Mouse (Mus musculus) hindbrain, postnatal 0 days (tissue): ENCODE results near the gene 2510009E07Rik. TPM values are rescaled to one million over a fixed set of nuclear protein-coding genes. Genes with fewer than 3 reads are reported as not detected.

Experiments used
- ATAC-seq: fragments of 200-750 bp; cut with Nextera tagmentation; 2 replicates; pipeline ENCODE4 v1.8.0; 2017; ENCODE audit warnings: mild to moderate bottlenecking, moderate TSS enrichment, moderate library complexity
- DNase-seq: peaks from one replicate; pipeline ENCODE4 v3.0.0-alpha.2; 2015; ENCODE audit warnings: low spot score
- H3K27ac ChIP-seq: fragments of 300-500 bp; sonication (generic); 2 replicates; pipeline ENCODE4 v1.5.1; 2014; ENCODE audit warnings: mild to moderate bottlenecking
- H3K27me3 ChIP-seq: fragments of 300-500 bp; sonication (generic); 2 replicates; pipeline ENCODE4 v1.6.1; 2014; ENCODE audit warnings: low read length, mixed read lengths; ENCODE audit not compliant: insufficient read depth
- H3K36me3 ChIP-seq: fragments of 300-500 bp; sonication (generic); 2 replicates; pipeline ENCODE4 v1.6.1; 2014; ENCODE audit warnings: low read length, mixed read lengths; ENCODE audit not compliant: insufficient read depth
- H3K4me1 ChIP-seq: fragments of 300-500 bp; sonication (generic); 2 replicates; pipeline ENCODE4 v1.6.1; 2014; ENCODE audit warnings: antibody characterized with exemption, low read length, mixed read lengths; ENCODE audit not compliant: insufficient read depth
- H3K4me2 ChIP-seq: fragments of 300-500 bp; sonication (generic); 2 replicates; pipeline ENCODE4 v1.6.1; 2014; ENCODE audit warnings: low read depth, mild to moderate bottlenecking, low read length, moderate library complexity, mixed read lengths
- H3K4me3 ChIP-seq: fragments of 300-500 bp; sonication (generic); 2 replicates; pipeline ENCODE4 v1.5.1; 2014; ENCODE audit warnings: low read length
- H3K9ac ChIP-seq: fragments of 300-500 bp; sonication (generic); replicated peaks from 2 replicates; pipeline ENCODE4 v1.6.1; 2014; ENCODE audit warnings: mild to moderate bottlenecking, low read length, moderate library complexity, mixed read lengths
- H3K9me3 ChIP-seq: fragments of 300-500 bp; sonication (generic); 2 replicates; pipeline ENCODE4 v1.6.1; 2016; ENCODE audit warnings: low read length, mixed read lengths
- CTCF ChIP-seq: IDR thresholded peaks from 2 replicates; pipeline ENCODE4 v1.5.1; 2016; ENCODE audit warnings: antibody characterized with exemption, control low read depth, low read depth
- WGBS: fragments of 180-500 bp; shearing (Covaris S2); extraction: QIAGEN DNeasy Blood & Tissue Kit; methylation state at CpG from one replicate; pipeline ENCODE4 v1.1.7; 2014; 5-methylcytosine and 5-hydroxymethylcytosine counted together
- polyA plus RNA-seq: library from polyadenylated mRNA; unstranded; fragments of >200 nt; fragmentation: Nextera tagmentation; extraction: Ambion mirVana; gene quantifications from 2 replicates; pipeline ENCODE4 v1.2.1, GENCODE M21; 2015
- total RNA-seq: library from RNA; depleted of rRNA; stranded (reverse); fragments of >200 nt; gene quantifications from 2 replicates; pipeline ENCODE4 v1.2.3, GENCODE M21; 2014

The 2510009E07Rik gene
- total and polyA plus RNA-seq, 2 experiments from 2014 or later: 46.8 to 54.4 TPM

- Histone ChIP-seq H3K4me1 (no peaks in the 10 kb centered on the region), H3K9me3 (0 out of 2 replicates have a peak, but pooled peaks cover 3% of the 10 kb centered on the region), H3K36me3 (no peaks in the 10 kb centered on the region), H3K27me3 (no peaks in the 10 kb centered on the region), H3K4me2 (peak overlapping the region; percentile 43), H3K9ac (no peak overlapping the region), H3K27ac (no peak overlapping the region), H3K4me3 (no peak overlapping the region)
- 18% methylated on average over 10 of the region's 10 CpGs for WGBS
- no peak for DNase-seq
- no peak for TF ChIP-seq CTCF
- ATAC-seq: peak; percentile 44; the same call in 1 of the 2 replicates
Observed at GRCm38 (mm10) chr16:21701611-21702313, 7.3 kb upstream of the 2510009E07Rik start.

- TF ChIP-seq CTCF: no peak
- peaks cover 4% of the 10 kb centered on the region; the same call in 1 of the 2 replicates for H3K4me1 ChIP-seq
- WGBS: 85% methylated on average over 3 of the region's 3 CpGs
- no peaks in the 10 kb centered on the region for H3K27me3 ChIP-seq
- H3K36me3 ChIP-seq: no peaks in the 10 kb centered on the region
- H3K9ac ChIP-seq: no peak overlapping the region
- DNase-seq (no peak), ATAC-seq (no peak)
- no peak overlapping the region for H3K4me2 ChIP-seq
- H3K4me3 ChIP-seq: no peak overlapping the region
- 0 out of 2 replicates have a peak, but pooled peaks cover 3% of the 10 kb centered on the region for H3K9me3 ChIP-seq
- H3K27ac ChIP-seq: no peak overlapping the region
Observed at GRCm38 (mm10) chr16:21698136-21698535, 3.7 kb upstream of the 2510009E07Rik start.

DNA sequence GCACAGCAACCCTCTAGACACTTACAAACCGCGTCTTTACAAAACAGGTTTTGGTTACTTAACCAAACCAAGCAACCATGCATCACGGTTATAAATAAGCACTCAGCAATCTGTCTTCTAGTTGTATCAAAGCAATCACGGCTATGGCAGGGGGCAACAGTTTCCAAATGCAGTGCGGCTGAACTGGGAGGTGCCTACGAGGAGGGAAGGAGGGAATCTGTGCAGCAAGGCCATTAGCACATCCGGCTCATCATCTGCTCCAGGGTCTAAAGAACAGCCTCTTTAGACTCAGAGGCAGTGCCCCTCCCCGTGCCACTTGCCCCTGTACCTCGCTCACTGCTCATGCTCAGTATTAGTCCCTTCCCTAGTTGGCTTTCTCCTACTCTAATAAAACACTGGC, 2.5 kb upstream of the 2510009E07Rik start:
- 64% methylated on average over 9 of the region's 9 CpGs for WGBS

GRCm38 (mm10) chr16:21695242-21695578, 745 bp upstream of the 2510009E07Rik start:
- peak overlapping the region; percentile 96 for H3K4me2 ChIP-seq
- peaks cover 28% of the 10 kb centered on the region for H3K4me1 ChIP-seq
- H3K9me3 ChIP-seq: no peaks in the 10 kb centered on the region
- peak overlapping the region; percentile 95 for H3K9ac ChIP-seq
- peak overlapping the region; percentile 93 for H3K4me3 ChIP-seq
- peak overlapping the region; percentile 99 for H3K27ac ChIP-seq
- DNase-seq (peak; percentile 79), ATAC-seq (peak; percentile 85)
- WGBS: 1% methylated on average over 12 of the region's 12 CpGs
- TF ChIP-seq CTCF: no peak; the same call in 1 of the 2 replicates
- no peaks in the 10 kb centered on the region for H3K36me3 ChIP-seq
- no peaks in the 10 kb centered on the region for H3K27me3 ChIP-seq

More for the DNA sequence above, 2.5 kb upstream of the 2510009E07Rik start:
- no peak overlapping the region for H3K4me3 ChIP-seq
- no peak overlapping the region for H3K4me2 ChIP-seq
- H3K27me3 ChIP-seq: no peaks in the 10 kb centered on the region
- H3K9ac ChIP-seq: no peak overlapping the region
- no peaks in the 10 kb centered on the region for H3K36me3 ChIP-seq
- 0 out of 2 replicates have a peak, but pooled peaks cover 3% of the 10 kb centered on the region for H3K9me3 ChIP-seq
- no peak overlapping the region for H3K27ac ChIP-seq
- H3K4me1 ChIP-seq: peaks cover 16% of the 10 kb centered on the region
- ATAC-seq (no peak), DNase-seq (no peak)
- no peak for TF ChIP-seq CTCF

DNA sequence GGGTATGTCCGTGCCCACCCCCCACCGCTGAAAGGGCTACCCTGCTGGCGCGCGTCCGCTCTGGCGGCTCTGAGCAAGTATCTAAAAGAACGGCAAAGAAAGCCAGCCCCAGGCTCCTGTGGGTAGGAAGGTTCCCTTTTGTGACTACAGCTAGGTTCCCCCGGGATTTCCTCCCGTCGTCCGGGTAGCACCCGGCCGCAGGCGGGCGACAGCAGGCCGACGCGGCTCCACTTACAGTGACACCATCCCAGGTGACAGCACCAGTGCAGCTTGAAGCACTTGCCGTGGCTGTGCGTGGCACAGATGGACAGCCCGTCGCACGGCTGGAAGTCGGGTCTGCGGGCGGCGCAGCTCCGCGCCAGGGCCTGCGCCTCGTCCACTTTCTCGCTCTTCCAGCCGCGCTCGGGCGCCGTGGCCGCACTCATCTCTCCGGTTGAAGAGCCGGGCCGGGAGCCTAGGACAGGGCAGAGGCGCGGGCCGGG, 443 bp downstream of the 2510009E07Rik start:
- Histone ChIP-seq H3K4me1 (peaks cover 29% of the 10 kb centered on the region), H3K4me2 (peak overlapping the region; percentile 96), H3K27me3 (no peaks in the 10 kb centered on the region), H3K27ac (peak overlapping the region; percentile 99), H3K9me3 (no peaks in the 10 kb centered on the region), H3K4me3 (peak overlapping the region; percentile 93), H3K9ac (peak overlapping the region; percentile 95), H3K36me3 (no peaks in the 10 kb centered on the region)
- peak; percentile 75 for DNase-seq
- 0 out of 2 replicates have a peak, but pooled peaks have one; percentile 6 for TF ChIP-seq CTCF
- under 1% methylated on average over 40 of the region's 45 CpGs for WGBS
- ATAC-seq: peak; percentile 70

DNA sequence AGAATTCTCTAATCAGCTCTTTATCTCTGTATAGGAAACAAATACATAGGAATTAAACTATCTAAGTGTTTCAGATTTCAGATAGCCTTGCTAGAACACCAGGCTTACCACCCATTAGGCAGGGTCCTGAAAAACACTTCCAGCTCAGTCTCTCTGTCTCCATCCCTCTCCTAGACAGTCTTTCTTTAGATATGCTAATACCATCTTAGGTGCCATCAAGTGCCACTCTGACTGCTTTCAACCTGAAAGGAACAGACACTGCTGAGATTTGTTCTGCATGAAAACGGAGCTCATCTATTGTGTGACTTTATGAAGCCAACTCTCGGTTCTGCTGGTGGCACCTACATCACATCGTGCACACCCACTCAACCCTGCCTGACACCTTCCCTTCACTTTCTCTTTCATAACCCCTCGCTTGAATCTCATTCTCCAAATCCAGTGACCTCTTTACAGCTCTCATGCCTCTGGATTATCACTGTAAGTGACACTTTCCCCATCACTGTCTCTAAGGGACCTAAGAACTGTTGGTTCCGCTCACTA, 4.2 kb downstream of the 2510009E07Rik start:
- DNase-seq (no peak), ATAC-seq (no peak)
- H3K4me2 ChIP-seq: peak overlapping the region; percentile 16; the same call in 1 of the 2 replicates
- H3K9ac ChIP-seq: no peak overlapping the region
- no peak overlapping the region for H3K27ac ChIP-seq
- no peaks in the 10 kb centered on the region for H3K27me3 ChIP-seq
- no peaks in the 10 kb centered on the region; the same call in 1 of the 2 replicates for H3K36me3 ChIP-seq
- no peaks in the 10 kb centered on the region for H3K9me3 ChIP-seq
- peaks cover 26% of the 10 kb centered on the region for H3K4me1 ChIP-seq
- TF ChIP-seq CTCF: no peak
- 41% methylated on average over 5 of the region's 5 CpGs for WGBS
- H3K4me3 ChIP-seq: no peak overlapping the region

- Histone ChIP-seq H3K27ac (no peak overlapping the region), H3K36me3 (no peaks in the 10 kb centered on the region; the same call in 1 of the 2 replicates), H3K4me1 (peaks cover 25% of the 10 kb centered on the region), H3K4me3 (no peak overlapping the region), H3K9ac (no peak overlapping the region), H3K27me3 (no peaks in the 10 kb centered on the region), H3K9me3 (no peaks in the 10 kb centered on the region), H3K4me2 (no peak overlapping the region)
- ATAC-seq (no peak), DNase-seq (no peak)
- TF ChIP-seq CTCF: no peak
- 90% methylated on average over 5 of the region's 5 CpGs for WGBS
Observed at GRCm38 (mm10) chr16:21689141-21689540, 5.3 kb downstream of the 2510009E07Rik start.
